Mouse (Mus musculus) liver, adult 2 months (tissue): Measurements from ENCODE around the gene Cdc42bpa. TPM values are rescaled to one million over a fixed set of nuclear protein-coding genes. Genes with fewer than 3 reads are reported as not detected.

Experiments used
- DNase-seq: peaks from one replicate; pipeline ENCODE4 v3.0.0-alpha.2; 2011; ENCODE audit warnings: low read depth, low spot score; ENCODE audit errors: extremely low read depth
- H3K27ac ChIP-seq: fragments of 200-500 bp; replicated peaks from 2 replicates; pipeline ENCODE4 v1.5.1; 2012; ENCODE audit warnings: low read depth, mild to moderate bottlenecking, control low read depth, inconsistent platforms, low read length; ENCODE audit not compliant: insufficient read depth
- H3K27me3 ChIP-seq: fragments of 200-500 bp; 2 replicates; pipeline ENCODE4 v1.6.1; 2012; ENCODE audit warnings: mild to moderate bottlenecking, moderate library complexity, low read length, inconsistent platforms; ENCODE audit not compliant: control insufficient read depth, insufficient read depth
- H3K36me3 ChIP-seq: fragments of 200-500 bp; 2 replicates; pipeline ENCODE4 v1.6.1; 2012; ENCODE audit warnings: low read length, inconsistent platforms; ENCODE audit not compliant: control insufficient read depth, insufficient read depth
- H3K4me1 ChIP-seq: fragments of 200-500 bp; 2 replicates; pipeline ENCODE4 v1.6.1; 2011; ENCODE audit warnings: low read length; ENCODE audit not compliant: control insufficient read depth, insufficient read depth
- H3K4me3 ChIP-seq: fragments of 200-500 bp; 2 replicates; pipeline ENCODE4 v1.5.1; 2011; ENCODE audit warnings: low read depth, mild to moderate bottlenecking, control low read depth, low read length, moderate library complexity; ENCODE audit not compliant: insufficient read depth
- H3K79me2 ChIP-seq: fragments of 200-500 bp; 2 replicates; pipeline ENCODE4 v1.6.1; 2012; ENCODE audit warnings: inconsistent platforms, mild to moderate bottlenecking, low read length, moderate library complexity; ENCODE audit not compliant: control insufficient read depth, insufficient read depth
- H3K9ac ChIP-seq: fragments of 200-500 bp; 2 replicates; pipeline ENCODE4 v1.6.1; 2012; ENCODE audit warnings: low read depth, mild to moderate bottlenecking, control low read depth, inconsistent platforms, low read length
- CTCF ChIP-seq: fragments of 200-500 bp; IDR thresholded peaks from 2 replicates; pipeline ENCODE4 v1.5.1; 2011; ENCODE audit warnings: low read depth, low read length, control low read depth
- POLR2A ChIP-seq: fragments of 200-500 bp; IDR thresholded peaks from 2 replicates; pipeline ENCODE4 v1.6.1; 2011; ENCODE audit warnings: low read length, control low read depth; ENCODE audit not compliant: insufficient read depth; ENCODE audit errors: extremely low read depth
- WGBS: fragments of 180-500 bp; shearing (Covaris S2); methylation state at CpG from one replicate; pipeline ENCODE4 v1.1.7; 2018; 5-methylcytosine and 5-hydroxymethylcytosine counted together
- polyA plus RNA-seq: library from polyadenylated mRNA; depleted of rRNA; stranded (reverse); fragments of >200 nt; gene quantifications from 2 replicates; pipeline ENCODE4 v1.2.3, GENCODE M21; 2012
- total RNA-seq: library from RNA; depleted of rRNA; stranded (reverse); fragments of >200 nt; gene quantifications from 2 replicates; pipeline ENCODE4 v1.2.3, GENCODE M21; 2014

The Cdc42bpa gene
- total and polyA plus RNA-seq, 2 experiments, result 7.0 to 24.7 TPM

GRCm38 (mm10) chr1:179940071-179940786 is 20.0 kb upstream of the Cdc42bpa start:
- TF ChIP-seq CTCF, result no peak
- TF ChIP-seq POLR2A, result no peak
- no peaks in the 10 kb centered on the region for H3K4me1 ChIP-seq
- no peak overlapping the region for H3K4me3 ChIP-seq
- no peaks in the 10 kb centered on the region for H3K36me3 ChIP-seq
- H3K27ac ChIP-seq, result no peak overlapping the region
- DNase-seq, result no peak
- no peaks in the 10 kb centered on the region for H3K79me2 ChIP-seq
- 85% methylated on average over 23 of the region's 23 CpGs for WGBS
- no peaks in the 10 kb centered on the region for H3K27me3 ChIP-seq
- no peak overlapping the region for H3K9ac ChIP-seq

- 85% methylated on average over 14 of the region's 14 CpGs for WGBS
- no peak for DNase-seq
Measured at GRCm38 (mm10) chr1:179940787-179941352, 19.4 kb upstream of the Cdc42bpa start.

GRCm38 (mm10) chr1:179945017-179945416 is 15.3 kb upstream of the Cdc42bpa start:
- Histone ChIP-seq H3K79me2 (no peaks in the 10 kb centered on the region), H3K36me3 (no peaks in the 10 kb centered on the region), H3K27me3 (no peaks in the 10 kb centered on the region), H3K4me1 (peaks cover 2% of the 10 kb centered on the region; the same call in 1 of the 2 replicates), H3K27ac (no peak overlapping the region), H3K9ac (no peak overlapping the region), H3K4me3 (no peak overlapping the region)
- DNase-seq, result no peak
- TF ChIP-seq POLR2A (no peak), CTCF (no peak)
- 90% methylated on average over 10 of the region's 10 CpGs for WGBS

More at GRCm38 (mm10) chr1:179940787-179941352, 19.4 kb upstream of the Cdc42bpa start:
- Histone ChIP-seq H3K4me1 (no peaks in the 10 kb centered on the region), H3K4me3 (no peak overlapping the region), H3K36me3 (no peaks in the 10 kb centered on the region), H3K9ac (no peak overlapping the region), H3K27ac (no peak overlapping the region), H3K79me2 (no peaks in the 10 kb centered on the region), H3K27me3 (no peaks in the 10 kb centered on the region)
- TF ChIP-seq POLR2A (no peak), CTCF (no peak)

- DNase-seq, result no peak
- 56% methylated on average over 2 of the region's 2 CpGs for WGBS
- H3K27ac ChIP-seq, result no peak overlapping the region
- H3K9ac ChIP-seq, result no peak overlapping the region
- no peaks in the 10 kb centered on the region for H3K79me2 ChIP-seq
- peaks cover 2% of the 10 kb centered on the region; the same call in 1 of the 2 replicates for H3K4me1 ChIP-seq
- TF ChIP-seq CTCF (no peak), POLR2A (no peak)
- no peaks in the 10 kb centered on the region for H3K36me3 ChIP-seq
- no peaks in the 10 kb centered on the region for H3K27me3 ChIP-seq
- no peak overlapping the region for H3K4me3 ChIP-seq
Measured at GRCm38 (mm10) chr1:179946616-179947015, 13.7 kb upstream of the Cdc42bpa start.

- no peak overlapping the region for H3K4me3 ChIP-seq
- no peaks in the 10 kb centered on the region for H3K36me3 ChIP-seq
- DNase-seq, result peak; percentile 75
- TF ChIP-seq POLR2A (no peak), CTCF (no peak)
- H3K27ac ChIP-seq, result no peak overlapping the region
- H3K4me1 ChIP-seq, result peaks cover 2% of the 10 kb centered on the region; the same call in 1 of the 2 replicates
- H3K27me3 ChIP-seq, result no peaks in the 10 kb centered on the region
- WGBS, result 56% methylated on average over 2 of the region's 2 CpGs
- no peak overlapping the region for H3K9ac ChIP-seq
- no peaks in the 10 kb centered on the region for H3K79me2 ChIP-seq
Measured at GRCm38 (mm10) chr1:179947653-179948052, 12.6 kb upstream of the Cdc42bpa start.

- H3K27ac ChIP-seq, result no peak overlapping the region
- no peak for DNase-seq
- peaks cover 2% of the 10 kb centered on the region; the same call in 1 of the 2 replicates for H3K4me1 ChIP-seq
- H3K36me3 ChIP-seq, result no peaks in the 10 kb centered on the region
- H3K27me3 ChIP-seq, result no peaks in the 10 kb centered on the region
- TF ChIP-seq CTCF (no peak), POLR2A (no peak)
- 79% methylated on average over 7 of the region's 7 CpGs for WGBS
- H3K9ac ChIP-seq, result no peak overlapping the region
- no peaks in the 10 kb centered on the region for H3K79me2 ChIP-seq
- no peak overlapping the region for H3K4me3 ChIP-seq
Measured at GRCm38 (mm10) chr1:179951597-179951996, 8.7 kb upstream of the Cdc42bpa start.
